Mouse (Mus musculus): ENCODE results near the gene F13a1.

DNA sequence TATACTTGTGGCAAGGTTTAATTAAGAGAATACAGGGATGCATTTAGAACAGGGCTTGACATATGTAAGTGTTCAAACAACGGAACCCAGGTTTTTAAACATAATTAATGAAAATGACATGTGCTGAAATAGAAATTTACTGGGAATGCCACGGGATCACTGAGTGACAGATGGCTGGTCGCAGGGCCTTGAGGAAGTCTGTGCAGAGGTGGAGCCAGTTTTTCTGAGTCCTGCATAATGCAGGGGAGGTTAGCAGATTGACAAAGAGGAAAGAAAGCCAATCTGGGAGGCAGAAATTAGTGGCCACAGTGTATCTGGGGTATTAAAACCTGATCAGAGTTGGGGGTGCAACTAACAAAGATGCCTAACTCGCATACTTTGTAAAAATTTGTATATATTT is 130.3 kb downstream of the F13a1 start:
- TF ChIP-seq GATA1 (IDR thresholded peaks at IDR 0.05; ENCODE audit: borderline replicate concordance, low read length) (no peak), FLI1 (IDR thresholded peaks at IDR 0.05; ENCODE audit: low read length) (no peak)

All from megakaryocyte, embryonic 14.5 days (primary cell).